Mouse (Mus musculus): ENCODE data around the gene Rassf5. TPM values are rescaled to one million over a fixed set of nuclear protein-coding genes. Genes with fewer than 3 reads are reported as not detected.

The Rassf5 gene
- polyA plus RNA-seq, 1 experiment, result 98.8 TPM

GRCm38 (mm10) chr1:131207531-131207930 lies 37.5 kb downstream of the Rassf5 start:
- Histone ChIP-seq H3K36me3 (ENCODE audit: control insufficient read depth, insufficient read depth, low read length) (no peaks in the 10 kb centered on the region), H3K4me1 (replicated peaks; ENCODE audit: control insufficient read depth, insufficient read depth, low read length) (peaks cover 27% of the 10 kb centered on the region), H3K27ac (ENCODE audit: control insufficient read depth, insufficient read depth, low read length) (no peak overlapping the region), H3K4me3 (ENCODE audit: control insufficient read depth, insufficient read depth, low read length) (no peak overlapping the region), H3K27me3 (ENCODE audit: control insufficient read depth, insufficient read depth, low read length) (no peaks in the 10 kb centered on the region)
- DNase-seq, result peak; percentile 90
- 18% methylated on average over 5 of the region's 5 CpGs for WGBS
- TF ChIP-seq POLR2A (IDR thresholded peaks at IDR 0.05; ENCODE audit: control insufficient read depth, extremely low read depth, insufficient read depth, low read length, poor library complexity) (no peak), CTCF (IDR thresholded peaks at IDR 0.05; ENCODE audit: borderline replicate concordance, control insufficient read depth, extremely low read depth, insufficient read depth, low read length, poor library complexity) (peak; percentile 86)

DNA sequence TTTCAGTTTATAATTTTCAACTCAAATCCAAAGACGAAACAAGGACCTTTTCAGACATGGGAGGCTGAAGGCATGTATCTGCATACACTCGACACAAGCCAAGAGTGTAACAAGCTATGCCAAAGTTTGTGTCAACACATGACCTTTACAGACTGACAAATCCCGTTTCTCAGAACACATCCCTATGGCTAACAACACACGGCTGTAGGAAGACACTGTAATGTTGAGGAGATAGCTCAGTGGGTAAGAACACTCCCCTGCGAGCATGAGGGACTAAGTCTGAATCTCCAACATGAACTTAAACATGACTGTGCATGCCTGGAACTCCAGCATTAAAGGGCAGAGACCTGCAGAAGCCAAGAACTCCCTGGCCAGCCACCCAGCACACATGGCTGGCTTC lies 38.7 kb downstream of the Rassf5 start:
- H3K4me1 ChIP-seq (replicated peaks; ENCODE audit: control insufficient read depth, insufficient read depth, low read length), result peaks cover 33% of the 10 kb centered on the region
- DNase-seq, result no peak
- no peaks in the 10 kb centered on the region for H3K27me3 ChIP-seq (ENCODE audit: control insufficient read depth, insufficient read depth, low read length)
- H3K4me3 ChIP-seq (ENCODE audit: control insufficient read depth, insufficient read depth, low read length), result no peak overlapping the region
- no peak overlapping the region for H3K27ac ChIP-seq (ENCODE audit: control insufficient read depth, insufficient read depth, low read length)
- 94% methylated on average over 5 of the region's 5 CpGs for WGBS
- TF ChIP-seq CTCF (IDR thresholded peaks at IDR 0.05; ENCODE audit: borderline replicate concordance, control insufficient read depth, extremely low read depth, insufficient read depth, low read length, poor library complexity) (no peak), POLR2A (IDR thresholded peaks at IDR 0.05; ENCODE audit: control insufficient read depth, extremely low read depth, insufficient read depth, low read length, poor library complexity) (no peak)
- H3K36me3 ChIP-seq (ENCODE audit: control insufficient read depth, insufficient read depth, low read length), result no peaks in the 10 kb centered on the region

DNA sequence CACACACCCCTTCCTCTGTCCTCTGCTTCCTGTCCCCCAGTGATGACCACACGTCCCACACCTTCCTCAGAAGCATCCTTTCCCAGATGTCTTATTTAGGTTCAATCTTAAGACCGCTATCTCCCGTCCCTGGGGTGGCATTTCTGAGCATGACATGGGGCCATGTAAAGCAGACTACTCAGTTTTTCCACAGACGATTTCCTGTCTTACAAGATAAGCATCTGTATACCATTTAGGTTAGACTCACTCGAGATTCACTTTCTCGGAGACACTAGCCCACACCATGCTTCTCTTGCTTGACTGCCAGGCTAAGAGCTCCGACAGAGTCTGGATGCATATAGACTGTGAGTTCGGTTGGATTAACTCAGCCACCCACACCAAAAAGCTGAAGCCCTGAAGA lies 40.6 kb downstream of the Rassf5 start:
- TF ChIP-seq CTCF (IDR thresholded peaks at IDR 0.05; ENCODE audit: borderline replicate concordance, control insufficient read depth, extremely low read depth, insufficient read depth, low read length, poor library complexity), result no peak
- TF ChIP-seq POLR2A (IDR thresholded peaks at IDR 0.05; ENCODE audit: control insufficient read depth, extremely low read depth, insufficient read depth, low read length, poor library complexity), result no peak
- DNase-seq, result peak; percentile 62
- peaks cover 45% of the 10 kb centered on the region for H3K4me1 ChIP-seq (replicated peaks; ENCODE audit: control insufficient read depth, insufficient read depth, low read length)
- H3K36me3 ChIP-seq (ENCODE audit: control insufficient read depth, insufficient read depth, low read length), result no peaks in the 10 kb centered on the region
- H3K4me3 ChIP-seq (ENCODE audit: control insufficient read depth, insufficient read depth, low read length), result no peak overlapping the region
- peak overlapping the region; percentile 76 for H3K27ac ChIP-seq (ENCODE audit: control insufficient read depth, insufficient read depth, low read length)
- no peaks in the 10 kb centered on the region for H3K27me3 ChIP-seq (ENCODE audit: control insufficient read depth, insufficient read depth, low read length)
- WGBS, result 9% methylated on average over 8 of the region's 8 CpGs

DNA sequence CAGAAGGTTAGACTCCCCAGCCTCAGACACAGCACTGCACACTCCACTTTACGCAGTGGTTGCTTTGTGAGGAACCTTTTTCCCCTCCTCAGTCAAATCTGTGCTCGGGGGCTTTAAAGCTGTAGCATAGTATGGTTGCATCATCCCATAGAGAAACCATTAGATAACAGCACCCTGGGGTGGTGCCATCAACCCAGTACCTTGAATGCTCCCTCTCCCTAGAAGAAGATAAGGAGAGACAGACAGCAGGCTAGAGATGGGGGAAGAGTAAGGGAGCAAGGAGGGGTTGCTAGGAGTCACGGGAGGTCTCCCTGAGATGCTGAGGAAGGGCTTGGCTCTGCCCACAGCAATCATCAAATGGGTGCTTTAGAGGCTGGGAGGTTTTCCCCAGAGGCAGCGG lies 43.7 kb downstream of the Rassf5 start:
- WGBS, result 66% methylated on average over 4 of the region's 4 CpGs
- Histone ChIP-seq H3K4me1 (replicated peaks; ENCODE audit: control insufficient read depth, insufficient read depth, low read length) (peaks cover 67% of the 10 kb centered on the region), H3K27me3 (ENCODE audit: control insufficient read depth, insufficient read depth, low read length) (no peaks in the 10 kb centered on the region), H3K36me3 (ENCODE audit: control insufficient read depth, insufficient read depth, low read length) (no peaks in the 10 kb centered on the region), H3K4me3 (ENCODE audit: control insufficient read depth, insufficient read depth, low read length) (no peak overlapping the region), H3K27ac (ENCODE audit: control insufficient read depth, insufficient read depth, low read length) (peak overlapping the region; percentile 84; the same call in 1 of the 2 replicates)
- no peak for DNase-seq
- TF ChIP-seq CTCF (IDR thresholded peaks at IDR 0.05; ENCODE audit: borderline replicate concordance, control insufficient read depth, extremely low read depth, insufficient read depth, low read length, poor library complexity) (no peak), POLR2A (IDR thresholded peaks at IDR 0.05; ENCODE audit: control insufficient read depth, extremely low read depth, insufficient read depth, low read length, poor library complexity) (no peak)

DNA sequence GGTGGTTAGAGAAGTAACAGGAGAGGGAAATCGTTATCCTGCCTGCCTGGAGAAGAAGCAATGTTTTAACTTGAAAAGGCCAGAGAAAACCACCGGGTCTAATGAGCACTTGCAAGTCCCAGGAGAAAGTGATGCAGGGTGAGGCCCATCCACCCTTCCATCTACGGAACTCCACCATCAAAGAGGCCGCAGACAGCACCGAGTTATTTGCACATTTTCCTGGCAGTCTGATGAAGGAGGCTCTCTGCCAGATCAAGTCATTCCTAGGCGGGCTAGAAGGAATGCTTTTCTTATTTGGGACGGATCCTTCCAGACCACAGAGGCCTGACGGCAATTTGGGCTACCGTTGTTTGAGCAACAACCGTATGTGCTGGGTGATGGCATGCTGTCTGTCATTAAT lies 44.5 kb downstream of the Rassf5 start:
- Histone ChIP-seq H3K4me1 (replicated peaks; ENCODE audit: control insufficient read depth, insufficient read depth, low read length) (peaks cover 71% of the 10 kb centered on the region), H3K27ac (ENCODE audit: control insufficient read depth, insufficient read depth, low read length) (peak overlapping the region; percentile 84), H3K27me3 (ENCODE audit: control insufficient read depth, insufficient read depth, low read length) (no peaks in the 10 kb centered on the region), H3K36me3 (ENCODE audit: control insufficient read depth, insufficient read depth, low read length) (0 out of 2 replicates have a peak, but pooled peaks cover 2% of the 10 kb centered on the region), H3K4me3 (ENCODE audit: control insufficient read depth, insufficient read depth, low read length) (no peak overlapping the region)
- no peak for TF ChIP-seq CTCF (IDR thresholded peaks at IDR 0.05; ENCODE audit: borderline replicate concordance, control insufficient read depth, extremely low read depth, insufficient read depth, low read length, poor library complexity)
- TF ChIP-seq POLR2A (IDR thresholded peaks at IDR 0.05; ENCODE audit: control insufficient read depth, extremely low read depth, insufficient read depth, low read length, poor library complexity), result no peak
- DNase-seq, result no peak
- WGBS, result 33% methylated on average over 10 of the region's 10 CpGs

DNA sequence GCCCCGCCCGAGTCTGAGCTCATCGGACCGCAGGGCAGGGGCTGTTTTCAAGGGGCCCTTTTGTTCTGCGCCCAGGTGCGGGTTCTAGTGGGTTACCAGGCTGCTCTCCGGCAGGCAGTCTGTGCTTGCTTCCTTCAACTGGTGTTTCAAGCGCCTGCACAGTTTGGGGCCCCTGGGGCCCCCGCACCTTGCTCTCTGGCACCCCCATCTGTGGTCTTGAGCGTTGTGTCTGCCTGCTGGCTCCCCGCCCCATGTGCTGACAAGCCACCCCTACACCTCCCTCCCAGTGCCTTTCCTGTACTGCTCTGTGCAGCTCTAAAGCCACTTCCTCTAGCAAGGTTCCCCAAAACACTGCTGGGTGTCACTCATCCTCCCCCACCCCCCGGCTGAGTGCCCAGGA lies 45.1 kb downstream of the Rassf5 start:
- peak overlapping the region; percentile 97 for H3K27ac ChIP-seq (ENCODE audit: control insufficient read depth, insufficient read depth, low read length)
- WGBS, result 5% methylated on average over 12 of the region's 12 CpGs
- H3K4me1 ChIP-seq (replicated peaks; ENCODE audit: control insufficient read depth, insufficient read depth, low read length), result peaks cover 66% of the 10 kb centered on the region
- TF ChIP-seq CTCF (IDR thresholded peaks at IDR 0.05; ENCODE audit: borderline replicate concordance, control insufficient read depth, extremely low read depth, insufficient read depth, low read length, poor library complexity), result peak; percentile 76; the same call in 1 of the 2 replicates
- TF ChIP-seq POLR2A (IDR thresholded peaks at IDR 0.05; ENCODE audit: control insufficient read depth, extremely low read depth, insufficient read depth, low read length, poor library complexity), result peak; percentile 90
- H3K4me3 ChIP-seq (ENCODE audit: control insufficient read depth, insufficient read depth, low read length), result peak overlapping the region; percentile 92
- peak; percentile 98 for DNase-seq
- H3K36me3 ChIP-seq (ENCODE audit: control insufficient read depth, insufficient read depth, low read length), result 0 out of 2 replicates have a peak, but pooled peaks cover 3% of the 10 kb centered on the region
- H3K27me3 ChIP-seq (ENCODE audit: control insufficient read depth, insufficient read depth, low read length), result no peaks in the 10 kb centered on the region
